Mouse (Mus musculus) stomach, embryonic 14.5 days (tissue): ENCODE data around the gene Zfc3h1. TPM values are rescaled to one million over a fixed set of nuclear protein-coding genes. Genes with fewer than 3 reads are reported as not detected.

ENCODE experiments used
- ATAC-seq: fragments of 200-750 bp; cut with Nextera tagmentation; 2 replicates; pipeline ENCODE4 v1.8.0; 2017; ENCODE audit warnings: low read depth, moderate TSS enrichment; ENCODE audit not compliant: insufficient number of reproducible peaks, insufficient read depth, low FRiP score
- H3K27ac ChIP-seq: fragments of 300-500 bp; sonication (generic); 2 replicates; pipeline ENCODE4 v1.5.1; 2014; ENCODE audit warnings: mild to moderate bottlenecking, low read length, moderate library complexity, mixed read lengths
- H3K27me3 ChIP-seq: fragments of 300-500 bp; sonication (generic); 2 replicates; pipeline ENCODE4 v1.6.1; 2014; ENCODE audit warnings: low read length, control low read depth, mixed read lengths; ENCODE audit not compliant: control insufficient read depth, insufficient read depth
- H3K36me3 ChIP-seq: fragments of 300-500 bp; sonication (generic); 2 replicates; pipeline ENCODE4 v1.6.1; 2014; ENCODE audit warnings: mild to moderate bottlenecking, control low read depth, low read length, moderate library complexity, mixed read lengths; ENCODE audit not compliant: control insufficient read depth, insufficient read depth
- H3K4me1 ChIP-seq: fragments of 300-500 bp; sonication (generic); 2 replicates; pipeline ENCODE4 v1.6.1; 2014; ENCODE audit warnings: low read length, control low read depth, mixed read lengths; ENCODE audit not compliant: control insufficient read depth, insufficient read depth
- H3K4me2 ChIP-seq: fragments of 300-500 bp; sonication (generic); replicated peaks from 2 replicates; pipeline ENCODE4 v1.6.1; 2014; ENCODE audit warnings: low read depth, low read length, control low read depth
- H3K4me3 ChIP-seq: fragments of 300-500 bp; sonication (generic); 2 replicates; pipeline ENCODE4 v1.5.1; 2014; ENCODE audit warnings: low read depth, low read length, control low read depth
- H3K9ac ChIP-seq: fragments of 300-500 bp; sonication (generic); replicated peaks from 2 replicates; pipeline ENCODE4 v1.6.1; 2014; ENCODE audit warnings: low read depth, mild to moderate bottlenecking, control low read depth, low read length, moderate library complexity, mixed read lengths
- H3K9me3 ChIP-seq: fragments of 300-500 bp; sonication (generic); 2 replicates; pipeline ENCODE4 v1.6.1; 2016; ENCODE audit warnings: low read depth, low read length, control low read depth; ENCODE audit not compliant: control insufficient read depth
- WGBS: fragments of 180-500 bp; shearing (Covaris S2); extraction: QIAGEN DNeasy Blood & Tissue Kit; methylation state at CpG from one replicate; pipeline ENCODE4 v1.1.7; 2014; 5-methylcytosine and 5-hydroxymethylcytosine counted together
- polyA plus RNA-seq: library from polyadenylated mRNA; unstranded; fragments of >200 nt; fragmentation: Nextera tagmentation; extraction: Ambion mirVana; gene quantifications from 2 replicates; pipeline ENCODE4 v1.2.1, GENCODE M21; 2014

The Zfc3h1 gene
- polyA plus RNA-seq, 1 experiment from 2014 or later = 36.0 TPM

DNA sequence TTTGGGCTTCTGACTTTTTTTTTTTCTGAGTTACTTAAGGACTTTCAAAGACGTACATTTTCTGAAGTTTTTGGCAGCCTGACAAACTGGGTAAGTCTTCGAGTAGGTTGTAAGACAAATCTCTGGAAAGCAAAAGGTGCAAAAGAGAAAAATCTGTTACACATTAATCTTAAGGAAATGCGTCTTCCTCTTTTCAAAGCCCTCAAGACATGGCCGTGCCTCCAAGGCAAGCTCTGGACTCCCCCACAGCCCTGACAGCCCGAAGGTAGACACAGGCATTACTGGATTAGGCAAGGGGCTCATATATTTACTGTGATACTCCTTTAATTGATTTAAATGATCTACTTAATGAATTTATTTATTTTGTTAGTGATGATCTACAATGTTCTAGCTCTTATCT is 77.9 kb downstream of the Zfc3h1 start:
- Histone ChIP-seq H3K27ac (no peak overlapping the region), H3K4me2 (no peak overlapping the region), H3K9ac (no peak overlapping the region), H3K9me3 (no peaks in the 10 kb centered on the region), H3K27me3 (no peaks in the 10 kb centered on the region), H3K36me3 (no peaks in the 10 kb centered on the region), H3K4me1 (no peaks in the 10 kb centered on the region), H3K4me3 (no peak overlapping the region)
- ATAC-seq = no peak
- WGBS = 33% methylated on average over 5 of the region's 5 CpGs

DNA sequence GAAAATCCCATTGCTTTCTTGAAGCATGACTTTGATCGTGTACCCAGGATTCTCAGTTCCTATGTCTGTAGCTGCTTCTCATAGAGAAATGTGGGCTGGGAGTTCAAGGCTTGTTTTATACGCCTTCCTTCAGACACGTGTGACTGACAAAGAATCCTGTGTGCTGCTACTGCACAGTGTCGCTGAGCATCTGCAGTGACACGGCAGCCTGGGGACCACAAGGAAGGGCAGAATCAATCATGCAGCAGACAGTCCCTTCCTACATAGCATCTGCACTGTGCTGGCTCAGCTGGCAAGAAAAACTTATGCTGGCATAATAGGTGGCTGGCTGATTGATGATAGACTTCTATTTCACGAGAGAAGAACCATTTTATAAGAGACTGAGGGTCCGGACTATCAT is 80.3 kb downstream of the Zfc3h1 start:
- Histone ChIP-seq H3K4me3 (no peak overlapping the region), H3K4me2 (no peak overlapping the region), H3K9ac (no peak overlapping the region), H3K27me3 (no peaks in the 10 kb centered on the region), H3K36me3 (no peaks in the 10 kb centered on the region), H3K27ac (no peak overlapping the region), H3K9me3 (no peaks in the 10 kb centered on the region), H3K4me1 (no peaks in the 10 kb centered on the region)
- 73% methylated on average over 7 of the region's 7 CpGs for WGBS
- ATAC-seq = no peak

GRCm38 (mm10) chr10:115465778-115466177 is 81.0 kb downstream of the Zfc3h1 start:
- Histone ChIP-seq H3K4me2 (no peak overlapping the region), H3K4me3 (no peak overlapping the region), H3K9me3 (no peaks in the 10 kb centered on the region), H3K9ac (no peak overlapping the region), H3K27me3 (no peaks in the 10 kb centered on the region), H3K4me1 (no peaks in the 10 kb centered on the region), H3K36me3 (no peaks in the 10 kb centered on the region), H3K27ac (no peak overlapping the region)
- 42% methylated on average over 6 of the region's 6 CpGs for WGBS
- ATAC-seq = no peak

- no peak overlapping the region for H3K9ac ChIP-seq
- H3K36me3 ChIP-seq = no peaks in the 10 kb centered on the region
- WGBS = 89% methylated on average over 8 of the region's 8 CpGs
- no peak overlapping the region for H3K4me2 ChIP-seq
- no peaks in the 10 kb centered on the region for H3K4me1 ChIP-seq
- no peaks in the 10 kb centered on the region for H3K9me3 ChIP-seq
- no peak overlapping the region for H3K27ac ChIP-seq
- no peaks in the 10 kb centered on the region for H3K27me3 ChIP-seq
- H3K4me3 ChIP-seq = no peak overlapping the region
- ATAC-seq = no peak
These were observed 83.2 kb downstream of the Zfc3h1 start for GRCm38 (mm10) chr10:115467985-115468384.

GRCm38 (mm10) chr10:115468632-115469031 is 83.9 kb downstream of the Zfc3h1 start:
- no peak for ATAC-seq
- WGBS = 53% methylated on average over 7 of the region's 7 CpGs
- no peaks in the 10 kb centered on the region for H3K36me3 ChIP-seq
- H3K4me3 ChIP-seq = no peak overlapping the region
- no peak overlapping the region for H3K9ac ChIP-seq
- H3K27ac ChIP-seq = no peak overlapping the region
- no peaks in the 10 kb centered on the region for H3K9me3 ChIP-seq
- H3K27me3 ChIP-seq = no peaks in the 10 kb centered on the region
- H3K4me1 ChIP-seq = no peaks in the 10 kb centered on the region
- H3K4me2 ChIP-seq = no peak overlapping the region

DNA sequence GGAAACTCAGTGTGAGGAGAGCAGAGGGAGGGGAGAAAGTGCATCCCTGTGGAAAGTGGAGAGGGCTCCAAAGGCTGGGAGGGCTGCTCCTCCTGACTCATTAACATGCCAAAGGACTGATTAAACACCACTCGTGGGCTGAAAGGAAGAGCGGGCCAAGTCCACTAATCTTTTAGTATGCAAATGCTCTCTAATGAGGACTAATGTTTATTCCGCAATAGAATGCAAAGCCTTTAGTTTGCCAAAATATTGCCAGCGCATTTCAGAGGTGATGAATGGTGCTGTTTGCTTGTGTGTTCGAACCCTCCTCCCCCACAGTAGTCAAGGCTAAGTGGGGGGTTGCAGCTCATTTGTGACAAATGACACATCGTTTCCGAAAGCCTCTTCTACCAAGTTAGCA is 84.3 kb downstream of the Zfc3h1 start:
- no peaks in the 10 kb centered on the region for H3K27me3 ChIP-seq
- no peaks in the 10 kb centered on the region for H3K36me3 ChIP-seq
- H3K4me2 ChIP-seq = no peak overlapping the region
- H3K27ac ChIP-seq = no peak overlapping the region
- no peak overlapping the region for H3K9ac ChIP-seq
- H3K9me3 ChIP-seq = no peaks in the 10 kb centered on the region
- ATAC-seq = no peak
- no peaks in the 10 kb centered on the region for H3K4me1 ChIP-seq
- no peak overlapping the region for H3K4me3 ChIP-seq
- 19% methylated on average over 7 of the region's 7 CpGs for WGBS

DNA sequence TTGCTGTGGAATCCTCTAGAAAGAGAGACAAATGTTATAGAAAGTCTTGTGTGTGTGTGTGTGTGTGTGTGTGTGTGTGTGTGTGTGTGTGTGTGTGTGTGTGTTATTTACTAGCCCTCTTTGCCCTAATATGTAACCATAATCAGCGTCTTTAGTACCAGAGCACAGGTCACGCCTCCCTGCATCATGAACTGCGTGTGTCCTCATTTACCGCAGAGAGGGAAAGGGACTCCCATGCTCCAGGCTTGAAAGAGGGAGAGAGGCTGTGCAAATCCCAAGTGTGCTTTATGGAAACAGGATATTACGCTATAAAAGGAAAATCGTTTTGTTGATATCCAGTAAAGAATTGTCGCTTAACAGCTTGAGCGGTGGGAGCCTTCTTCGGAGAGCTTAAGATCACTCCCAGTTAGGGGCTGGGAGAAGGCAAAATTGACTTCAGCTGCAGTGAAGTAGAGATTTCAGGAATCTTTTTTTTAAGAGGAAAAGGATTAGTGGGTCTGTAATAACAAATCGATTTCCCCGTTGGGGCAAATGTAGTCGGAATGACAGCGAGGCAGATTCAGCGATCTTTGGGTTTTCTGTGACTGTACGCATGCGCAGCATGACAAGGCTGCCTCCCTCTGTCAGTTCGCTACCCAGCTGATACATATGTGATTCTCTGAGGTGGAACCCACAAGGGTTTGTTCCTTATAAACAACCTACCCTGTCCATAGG is 86.0 kb downstream of the Zfc3h1 start:
- WGBS = 41% methylated on average over 17 of the region's 17 CpGs
- H3K4me2 ChIP-seq = peak overlapping the region; percentile 38
- H3K4me1 ChIP-seq = no peaks in the 10 kb centered on the region
- H3K4me3 ChIP-seq = peak overlapping the region; percentile 23
- no peak overlapping the region for H3K9ac ChIP-seq
- no peaks in the 10 kb centered on the region for H3K36me3 ChIP-seq
- no peak for ATAC-seq
- H3K27me3 ChIP-seq = no peaks in the 10 kb centered on the region
- H3K27ac ChIP-seq = no peak overlapping the region
- H3K9me3 ChIP-seq = no peaks in the 10 kb centered on the region

DNA sequence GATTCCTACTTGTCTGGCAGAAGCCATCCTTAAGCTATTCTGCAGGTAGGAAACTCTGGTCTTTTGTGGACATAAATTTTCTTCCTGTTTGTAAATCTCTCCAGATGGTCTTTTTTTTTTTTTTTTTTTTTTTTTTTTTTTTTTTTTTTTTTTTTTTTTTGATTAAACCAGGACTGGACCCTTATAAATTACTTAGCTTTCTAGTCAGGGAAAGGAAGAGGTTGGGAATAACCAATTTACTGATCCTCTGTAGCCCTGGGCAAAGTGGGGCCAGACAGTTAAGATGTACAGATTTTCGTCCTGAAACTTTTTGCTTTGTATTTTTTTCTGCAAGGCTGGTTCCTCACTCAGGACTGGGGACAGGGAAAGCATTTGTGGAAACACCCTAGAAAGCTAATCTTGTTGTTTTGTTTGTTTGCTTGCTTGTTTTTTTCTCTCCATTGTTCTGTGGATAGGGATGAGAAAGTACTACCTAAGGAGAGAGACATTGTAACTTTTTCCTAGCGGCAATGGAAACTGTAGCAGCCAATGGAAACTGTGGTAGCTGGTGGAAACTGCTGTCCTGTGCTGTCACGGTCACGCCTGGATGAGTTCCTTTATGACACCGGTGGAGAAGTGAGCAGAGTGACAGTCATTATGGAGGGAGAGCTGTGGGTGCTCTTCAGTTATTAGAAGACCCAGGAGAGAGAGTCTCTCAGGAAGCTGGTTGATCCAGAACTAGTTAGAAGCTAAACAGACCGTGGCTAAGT is 88.6 kb downstream of the Zfc3h1 start:
- no peaks in the 10 kb centered on the region for H3K27me3 ChIP-seq
- no peaks in the 10 kb centered on the region for H3K4me1 ChIP-seq
- no peak overlapping the region for H3K4me3 ChIP-seq
- no peak for ATAC-seq
- no peaks in the 10 kb centered on the region for H3K9me3 ChIP-seq
- H3K36me3 ChIP-seq = no peaks in the 10 kb centered on the region
- H3K27ac ChIP-seq = no peak overlapping the region
- H3K4me2 ChIP-seq = no peak overlapping the region
- 78% methylated on average over 6 of the region's 6 CpGs for WGBS
- no peak overlapping the region for H3K9ac ChIP-seq
